16 mouse cellular contexts compared by ENCODE assay signal in the genomic region with DNA sequence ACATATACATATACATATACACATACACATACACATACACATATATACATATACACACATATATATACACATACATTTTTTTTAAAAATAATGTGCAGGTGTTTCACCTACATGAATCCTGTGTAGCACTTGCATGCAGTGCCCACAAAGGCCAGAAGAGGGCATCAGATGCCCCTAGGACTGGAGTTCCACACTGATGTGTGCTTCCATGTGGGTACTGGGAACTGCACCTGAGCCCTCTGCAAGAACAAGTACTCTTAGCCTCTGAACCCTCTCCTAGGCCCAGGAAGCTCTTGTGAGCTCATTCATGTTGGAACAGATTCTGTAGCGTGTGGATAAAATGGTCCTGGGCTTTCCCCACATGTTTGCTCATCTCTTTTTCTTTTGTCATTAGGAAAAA. TPM values are rescaled to one million over a fixed set of nuclear protein-coding genes. Genes with fewer than 3 reads are reported as not detected.
DNase-seq lines count a peak whose midpoint lies in the region; ATAC-seq and TF ChIP-seq lines count a peak whose summit lies in the region.
"Had no signal": no experiment of that assay in that cellular context is flagged by ENCODE, and none has a peak within 500 bp of the region (broad histone marks: within the 10 kb centered on the region; RNA-seq: fewer than 3 reads in every experiment).

No protein-coding gene starts in this region.

- H3K4me2 ChIP-seq in forebrain, embryonic 11.5 days (ENCODE audit: low read depth, low read length, severe bottlenecking), result no peak overlapping the region
- H3K4me2 ChIP-seq in forebrain, embryonic 15.5 days (replicated peaks), result no peak overlapping the region
- H3K4me2 ChIP-seq in neural tube, embryonic 15.5 days, result no peak overlapping the region
- H3K4me2 ChIP-seq: limb, embryonic 12.5 days had no signal

- TF ChIP-seq CTCF in kidney, adult 2 months (conservative IDR thresholded peaks at IDR 0.05; ENCODE audit: insufficient read depth, insufficient read length, low read depth, low read length), result 0 out of 2 replicates have a peak, but pooled peaks have one; percentile 16

- H3K36me3 ChIP-seq in forebrain, embryonic 11.5 days (ENCODE audit: control insufficient read depth, insufficient read depth, low read length), result no peaks in the 10 kb centered on the region
- no peaks in the 10 kb centered on the region for H3K36me3 ChIP-seq in forebrain, embryonic 15.5 days
- no peaks in the 10 kb centered on the region for H3K36me3 ChIP-seq in kidney, adult 2 months (ENCODE audit: control insufficient read depth, insufficient read depth, low read length)
- H3K36me3 ChIP-seq in neural tube, embryonic 15.5 days, result no peaks in the 10 kb centered on the region
- H3K36me3 ChIP-seq in embryonic facial prominence, embryonic 10.5 days (replicated peaks), result no peaks in the 10 kb centered on the region
- H3K36me3 ChIP-seq: limb, embryonic 12.5 days had no signal

- no peak for TF ChIP-seq POLR2A in kidney, adult 2 months (IDR thresholded peaks at IDR 0.05; ENCODE audit: low read depth, low read length)

- no peaks in the 10 kb centered on the region for H3K27me3 ChIP-seq in forebrain, embryonic 11.5 days (ENCODE audit: control insufficient read depth, insufficient read depth, low read length)
- H3K27me3 ChIP-seq in forebrain, embryonic 15.5 days, result no peaks in the 10 kb centered on the region
- no peaks in the 10 kb centered on the region for H3K27me3 ChIP-seq in kidney, adult 2 months (replicated peaks; ENCODE audit: control insufficient read depth, insufficient read depth, low read length)
- no peaks in the 10 kb centered on the region for H3K27me3 ChIP-seq in neural tube, embryonic 15.5 days (replicated peaks)
- H3K27me3 ChIP-seq in embryonic facial prominence, embryonic 10.5 days (replicated peaks; ENCODE audit: low read depth, poor library complexity, severe bottlenecking), result no peaks in the 10 kb centered on the region; the same call in 1 of the 2 replicates

- DNase-seq in forebrain, embryonic 11.5 days (ENCODE audit: low spot score), result peak; percentile 22
- no peak for DNase-seq in kidney, adult 2 months
- no peak for DNase-seq in kidney, postnatal 25 days
- peak; percentile 9 for DNase-seq in neural tube, embryonic 10.5 days (ENCODE audit: extremely low spot score, low spot score)
- peak; percentile 7 for DNase-seq in embryonic facial prominence, embryonic 10.5 days (ENCODE audit: low spot score)
- no peak for DNase-seq in left cerebral cortex, adult 11 months (ENCODE audit: low spot score)
- DNase-seq: adrenal gland, adult 2 months; kidney, adult 8-10 months; thymus, adult 2 months had no signal

- WGBS in forebrain, embryonic 11.5 days, result 91% methylated on average over 1 of the region's 1 CpGs
- WGBS in forebrain, embryonic 15.5 days, result 93% methylated on average over 1 of the region's 1 CpGs
- WGBS in kidney, adult 2 months, result 97% methylated on average over 1 of the region's 1 CpGs
- 93% methylated on average over 1 of the region's 1 CpGs for WGBS in neural tube, embryonic 15.5 days
- 90% methylated on average over 1 of the region's 1 CpGs for WGBS in embryonic facial prominence, embryonic 10.5 days

- no peaks in the 10 kb centered on the region for H3K4me1 ChIP-seq in forebrain, embryonic 11.5 days (replicated peaks; ENCODE audit: control insufficient read depth, insufficient read depth, low read length)
- no peaks in the 10 kb centered on the region for H3K4me1 ChIP-seq in forebrain, embryonic 15.5 days
- no peaks in the 10 kb centered on the region for H3K4me1 ChIP-seq in kidney, adult 2 months (ENCODE audit: control insufficient read depth, insufficient read depth, low read length)
- H3K4me1 ChIP-seq in neural tube, embryonic 15.5 days, result no peaks in the 10 kb centered on the region
- H3K4me1 ChIP-seq in embryonic facial prominence, embryonic 10.5 days, result peaks cover 9% of the 10 kb centered on the region
- H3K4me1 ChIP-seq: limb, embryonic 12.5 days had no signal

- H3K9ac ChIP-seq in forebrain, embryonic 11.5 days (ENCODE audit: low read length), result no peak overlapping the region
- H3K9ac ChIP-seq in forebrain, embryonic 15.5 days (replicated peaks), result no peak overlapping the region
- no peak overlapping the region for H3K9ac ChIP-seq in neural tube, embryonic 15.5 days (replicated peaks)
- H3K9ac ChIP-seq: limb, embryonic 12.5 days had no signal

- H3K9me3 ChIP-seq in forebrain, embryonic 11.5 days (ENCODE audit: control insufficient read depth, low read length), result no peaks in the 10 kb centered on the region
- H3K9me3 ChIP-seq in forebrain, embryonic 15.5 days, result no peaks in the 10 kb centered on the region
- H3K9me3 ChIP-seq in neural tube, embryonic 15.5 days (replicated peaks), result no peaks in the 10 kb centered on the region
- no peaks in the 10 kb centered on the region for H3K9me3 ChIP-seq in embryonic facial prominence, embryonic 10.5 days
- H3K9me3 ChIP-seq: limb, embryonic 12.5 days had no signal

- ATAC-seq in forebrain, embryonic 11.5 days (replicated peaks; ENCODE audit: low FRiP score), result no peak
- no peak for ATAC-seq in forebrain, embryonic 15.5 days (replicated peaks)
- ATAC-seq in neural tube, embryonic 15.5 days (ENCODE audit: low FRiP score), result no peak
- ATAC-seq: Patski had no signal

- H3K27ac ChIP-seq in forebrain, embryonic 11.5 days (ENCODE audit: low read depth, low read length), result no peak overlapping the region
- no peak overlapping the region for H3K27ac ChIP-seq in forebrain, embryonic 15.5 days (replicated peaks)
- no peak overlapping the region for H3K27ac ChIP-seq in kidney, adult 2 months (ENCODE audit: insufficient read depth, low read depth, low read length)
- H3K27ac ChIP-seq in neural tube, embryonic 15.5 days (replicated peaks), result no peak overlapping the region
- no peak overlapping the region for H3K27ac ChIP-seq in embryonic facial prominence, embryonic 10.5 days (replicated peaks)
- H3K27ac ChIP-seq: limb, embryonic 12.5 days had no signal

- no peak overlapping the region for H3K4me3 ChIP-seq in forebrain, embryonic 11.5 days (ENCODE audit: low read depth, low read length)
- no peak overlapping the region for H3K4me3 ChIP-seq in forebrain, embryonic 15.5 days
- H3K4me3 ChIP-seq in kidney, adult 2 months (ENCODE audit: insufficient read depth, low read depth, low read length), result no peak overlapping the region
- no peak overlapping the region for H3K4me3 ChIP-seq in neural tube, embryonic 15.5 days (replicated peaks)
- H3K4me3 ChIP-seq in embryonic facial prominence, embryonic 10.5 days, result no peak overlapping the region
- H3K4me3 ChIP-seq: limb, embryonic 12.5 days had no signal

RNA-seq across cellular contexts. Expression of gene Ribc2, which starts 11.9 kb away (rescaled TPM):
- 0.47 and 0.95 TPM in 2 replicates for polyA plus RNA-seq in forebrain, embryonic 11.5 days (2014; fragmentation: Nextera tagmentation; extraction: Ambion mirVana)
- 0.59 TPM in 2 replicates for polyA plus RNA-seq in forebrain, embryonic 15.5 days (2015; fragmentation: Nextera tagmentation; extraction: Ambion mirVana)
- polyA plus RNA-seq in kidney, adult 2 months (2012; rRNA removed), result 0.16 and 0.17 TPM in 2 replicates
- 0.68 and 0.84 TPM in 2 replicates for polyA plus RNA-seq in neural tube, embryonic 15.5 days (2015; fragmentation: Nextera tagmentation; extraction: Ambion mirVana)
- 0.43 and 0.70 TPM in 2 replicates for polyA plus RNA-seq in embryonic facial prominence, embryonic 10.5 days (2016; fragmentation: Nextera tagmentation; extraction: Ambion mirVana)
- polyA plus RNA-seq: adrenal gland, adult 2 months; Patski; small intestine, adult 2 months had no signal

RNA-seq across cellular contexts. Expression of gene Smc1b, which starts 12.0 kb away (rescaled TPM):
- polyA plus RNA-seq in forebrain, embryonic 11.5 days (2014; fragmentation: Nextera tagmentation; extraction: Ambion mirVana), result 0.07 and 0.12 TPM in 2 replicates
- 0.13 and 0.15 TPM in 2 replicates for polyA plus RNA-seq in forebrain, embryonic 15.5 days (2015; fragmentation: Nextera tagmentation; extraction: Ambion mirVana)
- not detected in 2 replicates for polyA plus RNA-seq in kidney, adult 2 months (2012; rRNA removed)
- polyA plus RNA-seq in neural tube, embryonic 15.5 days (2015; fragmentation: Nextera tagmentation; extraction: Ambion mirVana), result 0.19 and 0.23 TPM in 2 replicates
- 0.12 and 0.15 TPM in 2 replicates for polyA plus RNA-seq in embryonic facial prominence, embryonic 10.5 days (2016; fragmentation: Nextera tagmentation; extraction: Ambion mirVana)
- polyA plus RNA-seq: adrenal gland, adult 2 months; gonadal fat pad, adult 2 months; neural tube, embryonic 11.5 days; small intestine, adult 2 months had no signal

Comparison
In these comparisons a context has a peak if more than half of its experiments do, and no peak if none do; other contexts are left out.
1. DNase-seq: peak in forebrain, embryonic 11.5 days (single experiment), neural tube, embryonic 10.5 days (single experiment) and embryonic facial prominence, embryonic 10.5 days (single experiment); none in kidney, adult 2 months (single experiment), kidney, postnatal 25 days (0 of 2) and left cerebral cortex, adult 11 months (single experiment).